Mouse (Mus musculus): ENCODE measurements at regions not wholly inside any gene's neighbourhood (a gene's known extent, or its start where the extent isn't known, plus 50 kb on each side); places are given as distances from the start of the nearest gene placed in this dataset.

DNA sequence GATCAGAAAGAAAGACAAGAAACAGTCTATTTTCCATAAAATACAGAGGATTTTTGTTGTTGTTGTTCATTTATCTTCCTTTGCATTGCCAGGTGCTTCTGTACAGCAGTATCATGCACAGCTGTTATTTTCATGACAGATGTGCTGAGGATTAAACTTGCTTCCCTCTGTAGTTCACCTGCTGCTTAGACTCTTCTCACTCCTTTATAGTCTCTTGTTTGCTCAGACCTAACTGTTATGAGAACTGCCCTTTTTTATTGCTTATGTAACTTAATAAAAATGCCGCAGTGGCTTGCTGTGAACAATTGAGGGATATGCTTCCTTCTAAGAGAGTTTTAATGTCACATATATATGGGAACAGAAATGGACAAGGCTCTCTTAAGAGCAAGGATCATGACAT is 467.1 kb downstream of the Adcyap1 start:
- no peak for DNase-seq (ENCODE audit: low spot score)

DNA sequence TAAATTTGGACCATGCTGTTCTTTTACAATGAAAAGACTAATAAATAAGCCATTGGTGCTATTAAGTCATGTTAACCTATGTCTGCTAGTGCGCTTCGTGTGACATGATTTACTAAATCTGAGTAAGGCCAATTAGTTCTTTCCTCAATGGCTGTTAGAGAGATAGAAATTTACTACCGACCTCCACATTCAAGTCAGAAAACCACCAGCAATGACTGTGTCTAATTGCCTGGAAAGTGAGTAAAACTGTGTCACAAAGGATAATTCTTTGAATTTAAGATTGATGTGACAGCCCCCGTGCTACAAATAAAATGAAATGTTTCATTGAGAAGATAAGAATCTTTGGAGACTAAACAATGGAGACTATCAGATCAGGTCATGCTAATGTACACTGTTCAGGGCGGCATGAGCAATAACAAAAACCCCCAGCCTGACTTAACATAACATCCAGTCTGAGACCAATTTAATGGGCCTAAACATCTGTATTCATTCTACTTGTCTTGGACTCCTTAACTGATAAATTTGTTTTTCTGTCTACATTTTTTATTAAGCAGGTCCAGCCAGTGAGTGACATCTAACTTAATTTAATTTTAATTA is 477.6 kb downstream of the Adcyap1 start:
- peak; percentile 44 for DNase-seq (ENCODE audit: low spot score)

DNA sequence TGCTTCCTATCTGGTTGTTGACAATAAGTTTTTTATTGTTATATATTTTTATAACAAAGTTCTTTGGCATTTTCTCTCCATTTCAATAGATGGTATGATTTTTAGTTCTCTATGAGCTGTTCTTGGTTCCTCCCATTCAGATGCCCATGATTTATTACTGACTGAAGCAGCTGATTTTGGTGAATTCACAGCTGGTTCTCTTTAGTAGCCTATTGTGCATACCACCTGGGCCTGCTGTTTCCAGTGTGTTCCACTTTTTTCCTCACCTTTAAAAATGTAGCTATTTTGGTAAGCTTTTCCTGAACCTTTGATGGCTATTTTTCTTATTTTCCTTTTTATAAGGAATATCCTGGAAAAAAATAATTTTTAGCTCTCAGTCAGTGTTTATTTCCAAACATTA is 501.9 kb downstream of the Adcyap1 start:
- DNase-seq (ENCODE audit: low spot score) = peak; percentile 22

DNA sequence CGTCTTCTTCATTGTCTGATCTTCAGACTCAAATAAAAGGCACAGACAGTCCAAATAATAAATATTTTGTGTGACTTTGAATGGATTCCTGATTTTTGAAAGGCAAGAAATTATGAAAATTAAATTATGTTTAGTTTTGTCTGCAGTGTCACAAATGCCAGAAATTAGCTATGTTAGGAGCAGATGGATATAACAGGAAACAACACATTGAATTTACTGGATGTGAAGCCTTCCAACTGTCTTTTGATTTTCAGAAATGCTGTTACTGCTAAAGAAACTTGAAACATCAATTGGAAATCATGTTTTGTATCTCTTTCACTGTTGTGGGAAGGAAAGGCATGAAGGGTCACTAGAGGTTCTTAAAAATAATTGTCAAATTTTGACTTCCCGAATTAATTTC is 518.8 kb downstream of the Adcyap1 start:
- DNase-seq (ENCODE audit: low spot score) = no peak

DNA sequence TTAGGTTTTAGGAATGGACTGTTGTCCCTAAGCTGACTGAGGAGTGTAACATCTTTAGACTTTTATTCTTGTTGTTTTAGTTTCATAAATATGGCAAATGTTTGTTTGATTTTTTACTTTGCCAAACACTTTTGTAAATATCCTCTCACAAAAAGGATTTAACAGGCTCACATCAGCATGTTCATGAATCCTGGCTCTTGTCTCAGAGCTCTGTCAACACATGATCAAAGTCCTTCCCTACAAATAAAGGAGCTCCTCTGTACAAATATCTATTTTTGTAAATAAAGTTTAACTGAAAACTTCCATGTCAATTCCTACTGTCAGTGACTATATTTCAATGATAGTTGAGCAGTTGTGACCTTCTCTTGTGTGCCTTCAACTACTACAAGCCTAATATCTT is 542.5 kb downstream of the Adcyap1 start:
- DNase-seq (ENCODE audit: low spot score) = no peak

DNA sequence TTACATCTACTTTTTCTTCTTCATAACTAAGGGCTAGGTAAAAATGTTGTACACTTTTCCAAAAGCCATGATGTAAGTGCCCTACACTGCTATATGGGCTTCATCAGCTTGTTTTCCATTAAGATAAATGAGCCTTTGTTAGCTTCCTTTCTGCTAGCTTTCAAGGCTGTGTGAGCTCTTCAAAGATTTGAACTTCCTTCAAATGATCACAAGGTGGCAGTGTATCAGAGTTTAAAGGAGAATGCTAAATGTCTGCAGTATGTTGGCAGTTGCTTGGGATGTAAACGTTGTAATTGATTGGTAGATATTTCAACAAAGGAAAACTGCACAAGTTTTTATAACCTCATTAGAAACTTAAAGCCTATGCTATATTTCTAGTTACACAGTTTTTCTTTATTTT is 563.5 kb downstream of the Adcyap1 start:
- peak; percentile 75 for DNase-seq (ENCODE audit: low spot score)

All from embryo, embryonic 10.5 days (tissue).